Mouse (Mus musculus): ENCODE results near the gene Defb36. TPM values are rescaled to one million over a fixed set of nuclear protein-coding genes. Genes with fewer than 3 reads are reported as not detected.

Defb36 gene
- total and polyA plus RNA-seq, 2 experiments from 2014 or later = not detected

- DNase-seq (ENCODE audit: low spot score) (peak; percentile 33), ATAC-seq (ENCODE audit: low FRiP score) (no peak)
Observed at GRCm38 (mm10) chr2:152633334-152633733, 29.2 kb downstream of the Defb36 start.

GRCm38 (mm10) chr2:152634311-152634710 is 30.2 kb downstream of the Defb36 start:
- H3K27ac ChIP-seq (ENCODE audit: low read depth, low read length) = no peak overlapping the region
- no peak overlapping the region for H3K4me3 ChIP-seq (ENCODE audit: low read depth, low read length)
- no peak overlapping the region for H3K4me2 ChIP-seq (ENCODE audit: low read depth, low read length, poor library complexity, severe bottlenecking)
- 0 out of 2 replicates have a peak, but pooled peaks cover 3% of the 10 kb centered on the region for H3K4me1 ChIP-seq (ENCODE audit: insufficient read depth, low read length)
- H3K36me3 ChIP-seq (ENCODE audit: insufficient read depth, low read length) = no peaks in the 10 kb centered on the region
- DNase-seq (ENCODE audit: low spot score) = no peak
- no peak for TF ChIP-seq CTCF (IDR thresholded peaks at IDR 0.05)
- H3K9ac ChIP-seq (replicated peaks; ENCODE audit: low read length, poor library complexity, severe bottlenecking) = no peak overlapping the region
- H3K9me3 ChIP-seq (ENCODE audit: low read length) = no peaks in the 10 kb centered on the region
- no peak for ATAC-seq (ENCODE audit: low FRiP score)
- WGBS = 79% methylated on average over 29 of the region's 29 CpGs
- peaks cover 4% of the 10 kb centered on the region; the same call in 1 of the 2 replicates for H3K27me3 ChIP-seq (ENCODE audit: insufficient read depth, low read length)

More at GRCm38 (mm10) chr2:152633334-152633733, 29.2 kb downstream of the Defb36 start:
- Histone ChIP-seq H3K9ac (replicated peaks; ENCODE audit: low read length, poor library complexity, severe bottlenecking) (no peak overlapping the region), H3K4me3 (ENCODE audit: low read depth, low read length) (no peak overlapping the region), H3K4me2 (ENCODE audit: low read depth, low read length, poor library complexity, severe bottlenecking) (no peak overlapping the region), H3K27ac (ENCODE audit: low read depth, low read length) (no peak overlapping the region), H3K27me3 (ENCODE audit: insufficient read depth, low read length) (peaks cover 5% of the 10 kb centered on the region; the same call in 1 of the 2 replicates), H3K4me1 (ENCODE audit: insufficient read depth, low read length) (0 out of 2 replicates have a peak, but pooled peaks cover 3% of the 10 kb centered on the region), H3K36me3 (ENCODE audit: insufficient read depth, low read length) (no peaks in the 10 kb centered on the region), H3K9me3 (ENCODE audit: low read length) (no peaks in the 10 kb centered on the region)
- TF ChIP-seq CTCF (IDR thresholded peaks at IDR 0.05) = no peak
- WGBS = 55% methylated on average over 17 of the region's 17 CpGs

- DNase-seq (ENCODE audit: low spot score) = no peak
Observed at GRCm38 (mm10) chr2:152636246-152637005, 32.3 kb downstream of the Defb36 start.

GRCm38 (mm10) chr2:152637006-152637322 is 32.8 kb downstream of the Defb36 start:
- H3K4me2 ChIP-seq (ENCODE audit: low read depth, low read length, poor library complexity, severe bottlenecking) = no peak overlapping the region
- no peaks in the 10 kb centered on the region for H3K9me3 ChIP-seq (ENCODE audit: low read length)
- 0 out of 2 replicates have a peak, but pooled peaks cover 3% of the 10 kb centered on the region for H3K4me1 ChIP-seq (ENCODE audit: insufficient read depth, low read length)
- WGBS = 86% methylated on average over 6 of the region's 6 CpGs
- no peak overlapping the region for H3K4me3 ChIP-seq (ENCODE audit: low read depth, low read length)
- no peaks in the 10 kb centered on the region for H3K36me3 ChIP-seq (ENCODE audit: insufficient read depth, low read length)
- H3K27ac ChIP-seq (ENCODE audit: low read depth, low read length) = no peak overlapping the region
- H3K27me3 ChIP-seq (ENCODE audit: insufficient read depth, low read length) = no peaks in the 10 kb centered on the region
- ATAC-seq (ENCODE audit: low FRiP score) (no peak), DNase-seq (ENCODE audit: low spot score) (no peak)
- TF ChIP-seq CTCF (IDR thresholded peaks at IDR 0.05) = no peak
- H3K9ac ChIP-seq (replicated peaks; ENCODE audit: low read length, poor library complexity, severe bottlenecking) = no peak overlapping the region

More at GRCm38 (mm10) chr2:152636246-152637005, 32.3 kb downstream of the Defb36 start:
- Histone ChIP-seq H3K9me3 (ENCODE audit: low read length) (no peaks in the 10 kb centered on the region), H3K27ac (ENCODE audit: low read depth, low read length) (no peak overlapping the region), H3K4me3 (ENCODE audit: low read depth, low read length) (no peak overlapping the region), H3K4me1 (ENCODE audit: insufficient read depth, low read length) (0 out of 2 replicates have a peak, but pooled peaks cover 3% of the 10 kb centered on the region), H3K36me3 (ENCODE audit: insufficient read depth, low read length) (no peaks in the 10 kb centered on the region), H3K9ac (replicated peaks; ENCODE audit: low read length, poor library complexity, severe bottlenecking) (no peak overlapping the region), H3K4me2 (ENCODE audit: low read depth, low read length, poor library complexity, severe bottlenecking) (no peak overlapping the region), H3K27me3 (ENCODE audit: insufficient read depth, low read length) (no peaks in the 10 kb centered on the region)
- WGBS = 74% methylated on average over 23 of the region's 23 CpGs
- no peak for ATAC-seq (ENCODE audit: low FRiP score)
- TF ChIP-seq CTCF (IDR thresholded peaks at IDR 0.05) = no peak

- no peaks in the 10 kb centered on the region for H3K36me3 ChIP-seq (ENCODE audit: insufficient read depth, low read length)
- 90% methylated on average over 4 of the region's 4 CpGs for WGBS
- no peaks in the 10 kb centered on the region for H3K27me3 ChIP-seq (ENCODE audit: insufficient read depth, low read length)
- H3K9ac ChIP-seq (replicated peaks; ENCODE audit: low read length, poor library complexity, severe bottlenecking) = no peak overlapping the region
- TF ChIP-seq CTCF (IDR thresholded peaks at IDR 0.05) = no peak
- DNase-seq (ENCODE audit: low spot score) = no peak
- 0 out of 2 replicates have a peak, but pooled peaks cover 3% of the 10 kb centered on the region for H3K4me1 ChIP-seq (ENCODE audit: insufficient read depth, low read length)
- H3K4me2 ChIP-seq (ENCODE audit: low read depth, low read length, poor library complexity, severe bottlenecking) = no peak overlapping the region
- H3K9me3 ChIP-seq (ENCODE audit: low read length) = no peaks in the 10 kb centered on the region
- no peak overlapping the region for H3K4me3 ChIP-seq (ENCODE audit: low read depth, low read length)
- H3K27ac ChIP-seq (ENCODE audit: low read depth, low read length) = no peak overlapping the region
- no peak for ATAC-seq (ENCODE audit: low FRiP score)
Observed at GRCm38 (mm10) chr2:152637381-152637780, 33.3 kb downstream of the Defb36 start.

- no peak overlapping the region for H3K4me2 ChIP-seq (ENCODE audit: low read depth, low read length, poor library complexity, severe bottlenecking)
- no peak overlapping the region for H3K27ac ChIP-seq (ENCODE audit: low read depth, low read length)
- ATAC-seq (ENCODE audit: low FRiP score) (no peak), DNase-seq (ENCODE audit: low spot score) (no peak)
- H3K27me3 ChIP-seq (ENCODE audit: insufficient read depth, low read length) = no peaks in the 10 kb centered on the region
- no peaks in the 10 kb centered on the region for H3K4me1 ChIP-seq (ENCODE audit: insufficient read depth, low read length)
- no peak overlapping the region for H3K9ac ChIP-seq (replicated peaks; ENCODE audit: low read length, poor library complexity, severe bottlenecking)
- no peaks in the 10 kb centered on the region for H3K9me3 ChIP-seq (ENCODE audit: low read length)
- 61% methylated on average over 6 of the region's 6 CpGs for WGBS
- H3K36me3 ChIP-seq (ENCODE audit: insufficient read depth, low read length) = no peaks in the 10 kb centered on the region
- H3K4me3 ChIP-seq (ENCODE audit: low read depth, low read length) = no peak overlapping the region
- no peak for TF ChIP-seq CTCF (IDR thresholded peaks at IDR 0.05)
Observed at GRCm38 (mm10) chr2:152638865-152639264, 34.7 kb downstream of the Defb36 start.

Data from midbrain, postnatal 0 days (tissue).